Mouse (Mus musculus): ENCODE measurements around the gene Brdt.

The Brdt gene

DNA sequence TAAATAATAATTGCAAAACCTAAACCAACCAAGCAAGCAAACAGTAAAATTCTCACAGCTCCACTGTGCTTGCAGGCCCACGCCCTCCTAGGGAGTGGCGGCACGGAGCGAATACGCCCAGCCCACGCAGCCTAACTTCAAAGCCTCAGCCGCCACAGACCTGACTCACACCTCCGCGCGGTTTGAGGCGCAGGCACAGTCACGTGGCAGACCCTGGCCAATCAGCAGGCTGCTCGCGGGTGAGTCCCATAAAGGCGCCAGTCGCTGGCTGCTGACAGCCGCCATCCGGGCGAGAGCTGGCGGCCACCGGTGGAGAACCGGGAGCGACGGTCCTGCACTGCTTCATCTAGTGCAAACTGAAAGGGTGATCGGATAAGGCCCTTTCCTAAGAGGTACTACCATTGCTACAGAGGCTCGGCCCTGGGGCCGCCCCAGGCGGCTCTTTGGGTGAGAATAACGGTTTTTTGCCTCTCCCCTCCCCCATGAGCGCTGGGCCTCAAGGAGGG is at the start of gene Brdt:
Gene Brdt (plus strand): TSS at position 244 of the 506 bp plus-strand sequence.
- peak; percentile 59 for DNase-seq (ENCODE audit: extremely low read depth, low read depth)

GRCm38 (mm10) chr5:107282561-107283307 is 48.2 kb upstream of the Brdt start:
- DNase-seq (ENCODE audit: extremely low read depth, low read depth) = no peak

GRCm38 (mm10) chr5:107283935-107284524 is 46.9 kb upstream of the Brdt start:
- no peak for DNase-seq (ENCODE audit: extremely low read depth, low read depth)

DNA sequence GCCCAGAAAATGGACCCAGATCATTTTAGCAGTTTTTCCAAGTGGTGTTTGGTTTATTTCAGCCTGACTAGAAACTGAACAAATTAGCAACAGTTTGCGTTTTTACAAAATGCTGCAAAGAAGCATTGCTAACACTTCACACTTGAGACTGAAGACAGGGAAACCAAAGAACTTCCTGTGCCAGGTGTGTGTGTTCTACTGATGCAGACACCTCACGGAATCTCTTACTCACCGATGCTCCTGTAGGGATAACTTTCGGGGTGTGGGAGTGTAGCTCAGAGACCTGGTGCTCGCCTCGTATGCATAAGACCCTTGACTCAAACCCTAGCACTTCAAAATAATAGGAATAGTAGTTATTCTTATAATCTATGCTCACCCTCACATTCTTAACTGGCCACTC is 45.4 kb upstream of the Brdt start:
- no peak for DNase-seq (ENCODE audit: extremely low read depth, low read depth)

GRCm38 (mm10) chr5:107287254-107287907 is 43.6 kb upstream of the Brdt start:
- DNase-seq (ENCODE audit: extremely low read depth, low read depth) = peak; percentile 42

DNA sequence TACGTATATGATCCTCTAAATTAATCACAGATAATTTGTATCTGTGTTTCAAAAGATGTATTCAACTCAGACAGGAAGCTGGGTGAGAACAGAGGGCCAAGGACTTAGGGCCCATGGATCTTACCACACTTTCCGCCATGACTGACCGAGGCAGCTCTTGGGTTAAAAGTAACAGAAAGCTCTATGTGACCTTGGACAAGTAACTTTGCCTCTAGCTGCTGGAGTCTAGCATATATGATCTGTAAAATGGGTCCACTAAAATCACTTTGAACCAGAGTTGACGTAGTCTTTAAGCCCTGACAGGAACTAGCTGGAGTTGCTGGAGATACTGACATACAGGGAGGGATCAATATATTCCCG is 43.1 kb upstream of the Brdt start:
- no peak for DNase-seq (ENCODE audit: extremely low read depth, low read depth)

DNA sequence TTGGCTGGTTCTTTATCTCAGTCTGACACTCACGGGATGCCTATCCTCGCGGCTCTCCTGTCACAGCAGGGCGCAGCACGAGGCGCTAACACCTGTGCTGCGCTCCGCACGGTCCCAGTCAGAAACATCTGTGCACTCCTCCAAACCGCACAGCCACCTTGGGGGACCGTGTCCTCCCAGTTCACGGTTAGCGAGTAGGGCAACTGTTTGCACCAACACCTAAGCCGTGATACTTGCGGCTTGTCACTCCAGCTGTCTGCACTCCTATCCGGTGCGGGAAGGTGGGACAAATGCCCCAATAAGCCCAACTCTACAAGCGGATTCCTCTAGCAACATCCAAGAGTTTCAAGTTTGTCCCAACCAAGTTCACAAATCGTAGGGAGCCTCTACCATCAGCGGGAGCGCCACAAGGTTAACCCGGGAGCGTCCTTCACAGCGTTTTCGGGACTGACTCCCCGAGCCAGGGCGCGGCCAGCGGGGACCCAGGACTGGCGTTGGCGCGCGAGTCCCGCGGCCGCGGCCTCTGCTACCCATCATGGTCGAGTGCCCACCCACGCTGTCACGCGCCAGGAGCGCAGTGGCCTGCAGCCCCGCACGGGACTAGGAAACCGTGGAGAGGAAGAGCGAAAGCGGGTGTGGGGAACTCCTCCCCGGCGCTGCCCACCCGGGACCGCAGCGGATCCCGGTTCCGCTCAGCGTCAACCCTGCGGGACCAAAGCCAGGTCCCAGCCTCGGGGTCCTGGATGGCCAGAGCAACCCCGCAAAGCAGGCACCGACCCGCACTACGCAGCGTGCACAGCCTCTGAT is 42.3 kb upstream of the Brdt start:
- no peak for DNase-seq (ENCODE audit: extremely low read depth, low read depth)

- DNase-seq (ENCODE audit: extremely low read depth, low read depth) = no peak
Observed at GRCm38 (mm10) chr5:107289234-107289764, 41.7 kb upstream of the Brdt start, which contains the start of gene Tgfbr3. Gene Tgfbr3 (minus strand): TSS chr5:107289629.

DNA sequence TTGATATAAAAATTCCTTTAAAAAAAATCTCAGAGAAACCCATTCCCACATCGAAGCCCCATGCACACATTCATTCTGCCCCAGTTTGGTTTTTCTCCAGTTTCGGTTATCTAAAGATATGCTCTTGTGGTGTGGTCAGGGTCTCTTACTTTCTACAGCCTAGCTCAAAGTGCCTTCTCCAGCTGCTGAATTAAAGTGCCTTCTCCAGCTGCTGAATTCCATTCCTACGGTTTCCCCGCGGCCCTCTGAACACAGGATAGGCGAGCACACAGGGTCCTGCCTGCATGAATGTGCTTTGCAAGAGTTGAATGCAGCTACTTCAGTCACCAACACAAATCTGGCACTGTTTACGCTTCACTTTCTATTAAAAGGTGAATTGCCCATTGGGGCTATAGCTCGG is 41.0 kb upstream of the Brdt start:
- no peak for DNase-seq (ENCODE audit: extremely low read depth, low read depth)

- no peak for DNase-seq (ENCODE audit: extremely low read depth, low read depth)
Observed at GRCm38 (mm10) chr5:107294041-107294440, 36.9 kb upstream of the Brdt start.

DNA sequence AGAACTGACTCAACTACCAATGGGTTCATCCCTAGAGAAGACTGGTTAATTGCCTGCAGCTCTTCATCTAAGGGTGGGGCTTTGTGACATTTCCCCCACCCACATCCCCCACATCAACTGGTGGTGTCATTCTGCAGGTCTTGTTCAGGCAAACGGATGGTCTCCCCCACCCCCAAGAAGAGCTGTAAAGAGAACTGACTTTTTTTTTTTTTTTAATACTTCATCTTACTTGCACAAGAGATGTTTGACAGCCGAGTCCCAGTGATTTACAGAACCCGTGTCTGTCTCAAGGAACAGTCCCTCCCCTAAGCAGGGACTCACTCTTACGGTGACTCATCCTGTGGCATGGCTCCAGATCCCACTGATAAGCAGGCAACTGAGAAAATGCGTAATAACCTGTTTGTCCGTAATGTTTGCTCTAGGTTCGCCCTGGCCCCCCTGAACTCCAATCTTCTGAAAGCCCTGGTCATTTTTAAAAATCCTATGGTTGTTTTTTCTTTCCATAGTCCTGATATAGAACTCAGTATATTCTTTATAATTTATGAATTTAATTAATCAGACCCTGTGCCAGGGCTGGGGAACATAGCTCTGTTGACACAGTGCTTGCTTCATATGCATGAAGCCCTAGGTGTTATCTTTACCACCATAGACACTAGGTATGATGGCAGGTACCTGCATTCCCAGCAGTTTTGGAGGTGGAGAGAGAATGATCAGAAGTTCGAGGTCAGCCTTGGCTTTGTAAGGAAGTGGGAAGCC is 35.7 kb upstream of the Brdt start:
- peak; percentile 8 for DNase-seq (ENCODE audit: extremely low read depth, low read depth)

DNA sequence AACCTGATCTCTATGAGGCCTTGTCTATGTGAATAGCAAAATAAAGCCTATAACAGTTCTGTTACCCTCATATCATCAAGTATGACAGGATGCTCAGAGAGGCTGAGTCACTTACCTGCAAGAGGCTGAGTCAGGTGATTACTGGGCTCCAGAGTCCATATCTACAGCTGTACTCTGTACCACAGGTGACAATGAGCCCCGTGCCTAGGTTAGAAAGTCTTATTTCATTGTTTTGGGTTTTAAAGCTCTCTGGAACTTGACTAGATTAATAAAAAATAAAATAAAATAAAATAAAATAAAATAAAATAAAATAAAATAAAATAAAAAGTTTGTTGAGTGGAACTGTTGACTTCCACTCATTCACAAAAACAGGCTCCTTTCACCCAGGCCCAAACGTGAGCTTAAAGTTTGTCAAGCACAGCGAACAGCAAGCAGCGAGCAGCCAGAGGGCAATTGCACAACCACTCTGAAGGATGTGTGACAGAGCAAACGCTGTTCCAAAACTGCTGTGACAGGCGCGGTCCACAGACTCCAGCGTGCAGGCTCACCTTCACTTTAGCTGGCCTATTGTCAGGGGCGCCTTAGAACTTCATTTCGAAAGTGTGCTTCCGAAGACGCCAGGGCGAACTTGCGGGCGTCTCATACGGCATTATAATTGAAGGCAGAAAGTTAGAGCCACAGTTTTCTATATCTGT is 35.0 kb upstream of the Brdt start:
- no peak for DNase-seq (ENCODE audit: extremely low read depth, low read depth)

- DNase-seq (ENCODE audit: extremely low read depth, low read depth) = no peak
Observed at GRCm38 (mm10) chr5:107296512-107297322, 34.2 kb upstream of the Brdt start.

DNA sequence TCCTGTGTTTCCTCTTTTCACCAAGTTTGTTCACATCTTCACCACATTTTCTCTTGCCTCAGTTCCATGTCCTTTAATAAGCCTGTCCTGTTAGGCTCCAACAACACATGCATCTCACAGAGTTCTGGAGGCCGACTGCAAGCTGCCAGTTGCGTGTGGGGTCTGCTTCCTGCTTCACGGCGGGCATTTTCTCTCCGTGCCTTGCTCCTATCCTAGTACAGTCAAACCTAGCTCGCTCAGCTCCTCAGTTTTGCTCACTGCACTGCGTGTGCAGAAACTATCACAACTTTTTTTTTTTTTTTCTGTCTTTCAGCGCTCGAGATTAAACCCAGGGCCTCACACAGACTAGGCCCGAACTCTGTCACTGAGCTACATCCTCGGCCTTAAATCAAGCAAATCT is 32.1 kb upstream of the Brdt start:
- DNase-seq (ENCODE audit: extremely low read depth, low read depth) = no peak

DNA sequence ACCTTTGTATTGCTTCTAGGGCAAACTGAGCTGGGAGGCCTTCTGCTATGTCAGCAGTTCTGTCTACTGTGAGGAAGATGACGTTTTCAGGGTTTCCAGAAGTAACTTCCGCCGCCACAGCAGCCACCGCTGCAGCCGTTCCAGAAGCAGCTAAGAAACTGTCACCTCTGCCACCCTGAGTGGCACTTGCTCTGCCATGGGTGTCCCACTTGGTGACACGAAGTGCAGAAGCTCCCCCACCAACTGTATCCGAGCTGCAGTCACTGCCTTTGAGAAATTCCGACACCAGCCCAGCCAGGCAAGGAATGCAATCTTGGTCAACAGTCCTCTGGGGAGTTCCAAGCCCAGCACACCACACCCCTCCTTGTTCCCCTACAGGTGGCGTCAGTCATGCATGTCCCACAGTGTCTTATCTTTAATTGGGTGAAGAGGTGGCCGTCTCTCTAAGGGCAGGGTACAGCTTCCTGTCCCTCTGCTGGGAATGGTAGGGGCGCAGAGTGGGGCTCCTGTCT is 27.6 kb upstream of the Brdt start:
- DNase-seq (ENCODE audit: extremely low read depth, low read depth) = no peak

DNA sequence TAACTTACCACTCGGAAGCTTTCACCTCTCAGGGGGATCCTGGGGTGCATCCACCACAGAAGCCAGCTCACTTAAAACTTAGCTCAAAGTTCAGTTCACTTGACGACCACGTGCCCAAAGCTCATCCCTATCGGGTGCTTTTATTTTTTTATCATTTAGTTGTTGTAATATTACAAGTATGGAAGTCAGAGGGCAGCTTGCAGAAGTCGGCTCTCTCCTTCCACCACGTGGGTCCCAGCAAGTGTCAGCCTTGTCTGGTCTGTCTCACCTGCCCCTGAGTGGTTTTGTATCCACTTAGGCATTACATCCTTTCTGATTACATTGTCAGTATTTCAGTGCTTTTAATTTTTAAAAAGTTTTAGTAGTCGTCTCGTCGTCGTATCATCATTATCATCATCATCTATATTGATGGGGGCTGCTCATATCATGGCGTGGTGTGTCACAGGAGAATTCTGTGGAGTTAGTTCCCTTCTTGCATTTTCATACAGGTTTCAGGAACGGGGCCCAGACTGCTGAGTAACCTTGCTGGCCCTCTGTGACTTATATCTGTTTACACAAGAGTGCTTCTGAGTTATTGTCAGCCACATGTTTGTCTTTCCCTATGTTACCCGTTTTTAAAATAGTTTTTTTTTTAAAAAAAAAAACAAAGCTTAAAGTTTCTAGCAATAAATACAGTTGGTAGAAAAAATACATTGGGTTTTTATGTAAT is 26.7 kb upstream of the Brdt start:
- DNase-seq (ENCODE audit: extremely low read depth, low read depth) = no peak

DNA sequence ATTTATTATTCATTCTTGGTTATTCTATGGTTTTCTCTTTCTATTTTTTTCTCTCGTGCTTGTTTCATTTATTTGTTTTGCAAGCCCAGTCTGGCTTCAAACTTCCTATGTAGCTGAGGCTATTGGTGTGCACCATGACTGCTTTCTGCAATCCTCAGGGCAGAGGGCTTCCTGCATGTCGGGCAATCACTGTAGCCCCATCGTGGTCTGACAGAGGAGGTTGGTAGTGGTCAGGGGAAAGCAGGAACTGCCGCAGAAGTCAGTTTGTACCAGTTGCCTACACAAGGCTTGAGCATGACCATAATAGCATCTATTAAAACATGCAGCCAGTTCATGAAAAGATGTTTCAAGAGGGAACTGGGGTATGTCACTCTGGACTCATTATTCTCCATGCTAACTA is 23.5 kb upstream of the Brdt start:
- DNase-seq (ENCODE audit: extremely low read depth, low read depth) = no peak

DNA sequence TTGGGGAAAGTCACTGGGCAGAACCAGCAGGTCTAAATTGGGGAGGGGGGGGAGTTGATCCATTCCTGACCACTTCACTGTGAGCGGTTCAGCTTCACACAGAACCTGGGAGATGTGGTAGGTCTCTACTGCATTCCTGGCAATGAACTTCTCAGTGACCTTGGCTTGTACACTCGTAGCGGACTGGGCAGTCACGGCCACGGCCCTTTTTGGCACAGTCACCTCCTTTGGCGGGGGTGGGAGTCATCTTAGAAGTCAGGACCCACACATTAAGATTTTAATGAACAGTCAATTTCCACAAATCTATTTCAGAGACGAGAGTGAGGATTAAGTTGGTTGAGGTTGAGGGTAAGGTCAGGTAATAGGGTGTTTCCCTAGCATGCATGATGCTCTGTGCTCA is 13.8 kb upstream of the Brdt start:
- no peak for DNase-seq (ENCODE audit: extremely low read depth, low read depth)
